Mouse (Mus musculus) stomach, postnatal 0 days (tissue): ENCODE measurements around the gene Gm26727. TPM values are rescaled to one million over a fixed set of nuclear protein-coding genes. Genes with fewer than 3 reads are reported as not detected.
"Not testable (repeated sequence)": the region's sequence is repeated elsewhere in the genome, so short reads cannot be mapped to it uniquely, and the experiment has no call there.

ENCODE experiments used
- ATAC-seq: fragments of 200-750 bp; cut with Nextera tagmentation; 2 replicates; pipeline ENCODE4 v1.8.0; 2017; ENCODE audit not compliant: low FRiP score, low TSS enrichment
- DNase-seq: peaks from one replicate; pipeline ENCODE4 v3.0.0-alpha.2; 2016; ENCODE audit warnings: low spot score
- H3K27ac ChIP-seq: fragments of 300-500 bp; sonication (generic); replicated peaks from 2 replicates; pipeline ENCODE4 v1.5.1; 2014; ENCODE audit warnings: mild to moderate bottlenecking, control low read depth
- H3K27me3 ChIP-seq: fragments of 300-500 bp; sonication (generic); 2 replicates; pipeline ENCODE4 v1.6.1; 2014; ENCODE audit warnings: low read length; ENCODE audit not compliant: control insufficient read depth, insufficient read depth
- H3K36me3 ChIP-seq: fragments of 300-500 bp; sonication (generic); 2 replicates; pipeline ENCODE4 v1.6.1; 2014; ENCODE audit warnings: low read length, mixed read lengths; ENCODE audit not compliant: control insufficient read depth, insufficient read depth
- H3K4me1 ChIP-seq: fragments of 300-500 bp; sonication (generic); replicated peaks from 2 replicates; pipeline ENCODE4 v1.6.1; 2014; ENCODE audit warnings: antibody characterized with exemption; ENCODE audit not compliant: control insufficient read depth, insufficient read depth
- H3K4me2 ChIP-seq: fragments of 300-500 bp; sonication (generic); replicated peaks from 2 replicates; pipeline ENCODE4 v1.6.1; 2014; ENCODE audit warnings: low read depth, mild to moderate bottlenecking, control low read depth, moderate library complexity
- H3K4me3 ChIP-seq: fragments of 300-500 bp; sonication (generic); 2 replicates; pipeline ENCODE4 v1.5.1; 2014; ENCODE audit warnings: low read depth, low read length, control low read depth
- H3K9ac ChIP-seq: fragments of 300-500 bp; sonication (generic); 2 replicates; pipeline ENCODE4 v1.6.1; 2014; ENCODE audit warnings: mild to moderate bottlenecking, low read length, control low read depth, mixed read lengths
- H3K9me3 ChIP-seq: fragments of 300-500 bp; sonication (generic); 2 replicates; pipeline ENCODE4 v1.6.1; 2016; ENCODE audit warnings: low read length; ENCODE audit not compliant: control insufficient read depth
- CTCF ChIP-seq: IDR thresholded peaks from 2 replicates; pipeline ENCODE4 v1.5.1; 2016; ENCODE audit warnings: antibody characterized with exemption, low read depth, mild to moderate bottlenecking, moderate library complexity
- EP300 ChIP-seq: optimal IDR thresholded peaks from 2 replicates; pipeline ENCODE3; 2016; ENCODE audit warnings: antibody characterized with exemption
- WGBS: fragments of 180-500 bp; shearing (Covaris S2); extraction: QIAGEN DNeasy Blood & Tissue Kit; methylation state at CpG from one replicate; pipeline ENCODE4 v1.1.7; 2014; 5-methylcytosine and 5-hydroxymethylcytosine counted together
- polyA plus RNA-seq: library from polyadenylated mRNA; unstranded; fragments of >200 nt; fragmentation: Nextera tagmentation; extraction: Ambion mirVana; gene quantifications from 2 replicates; pipeline ENCODE4 v1.2.1, GENCODE M21; 2015

Gm26727 gene
- polyA plus RNA-seq, 1 experiment from 2014 or later: not detected

DNA sequence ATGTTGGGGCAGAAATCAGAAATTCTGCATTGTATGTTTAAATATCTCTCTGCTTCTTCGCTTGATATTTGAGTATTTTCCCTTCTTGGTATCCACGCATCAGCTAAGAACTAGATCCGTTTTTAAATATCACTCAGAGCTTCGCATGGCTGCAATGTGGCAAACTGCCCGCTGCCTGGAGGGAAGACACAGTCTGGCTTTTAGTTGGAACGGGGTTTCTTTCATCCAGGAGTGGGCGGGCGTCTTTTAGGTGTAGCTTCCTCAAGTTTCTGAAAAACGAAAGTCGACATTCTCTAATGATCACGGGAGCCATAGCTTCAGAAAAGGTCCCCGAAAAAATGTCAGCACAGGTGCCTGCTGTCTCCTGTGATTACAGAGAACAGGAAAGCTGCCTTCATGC is 14.2 kb upstream of the Gm26727 start:
- Histone ChIP-seq H3K9ac (no peak overlapping the region), H3K27ac (no peak overlapping the region), H3K4me3 (peak overlapping the region; percentile 23), H3K4me2 (peak overlapping the region; percentile 20; the same call in 1 of the 2 replicates), H3K36me3 (no peaks in the 10 kb centered on the region), H3K9me3 (no peaks in the 10 kb centered on the region), H3K4me1 (no peaks in the 10 kb centered on the region), H3K27me3 (no peaks in the 10 kb centered on the region)
- ATAC-seq: no peak
- DNase-seq: no peak
- 49% methylated on average over 12 of the region's 12 CpGs for WGBS
- no peak for TF ChIP-seq CTCF

GRCm38 (mm10) chr2:67446772-67447171 is 13.8 kb upstream of the Gm26727 start:
- WGBS: 43% methylated on average over 1 of the region's 1 CpGs
- H3K9ac ChIP-seq: no peak overlapping the region
- DNase-seq: no peak
- no peak overlapping the region for H3K27ac ChIP-seq
- no peak overlapping the region for H3K4me2 ChIP-seq
- ATAC-seq: no peak
- H3K4me1 ChIP-seq: no peaks in the 10 kb centered on the region
- H3K9me3 ChIP-seq: no peaks in the 10 kb centered on the region
- no peak overlapping the region for H3K4me3 ChIP-seq
- no peak for TF ChIP-seq CTCF
- TF ChIP-seq EP300: no peak
- H3K36me3 ChIP-seq: no peaks in the 10 kb centered on the region
- H3K27me3 ChIP-seq: no peaks in the 10 kb centered on the region

- Histone ChIP-seq H3K9me3 (no peaks in the 10 kb centered on the region), H3K27me3 (no peaks in the 10 kb centered on the region), H3K9ac (no peak within 1 kb of the TSS), H3K27ac (no peak within 1 kb of the TSS), H3K4me3 (no peak within 1 kb of the TSS), H3K4me1 (no peaks in the 10 kb centered on the region), H3K36me3 (no peaks in the 10 kb centered on the region), H3K4me2 (no peak within 1 kb of the TSS)
- no peak for TF ChIP-seq CTCF
- DNase-seq (no peak), ATAC-seq (no peak)
- WGBS: 58% methylated on average over 3 of the region's 3 CpGs
Measured at GRCm38 (mm10) chr2:67445780-67446179, 12.8 kb upstream of the Gm26727 start, which contains the start of gene Xirp2. Gene Xirp2, plus strand, starts transcription at chr2:67446002.

- Histone ChIP-seq H3K36me3 (no peaks in the 10 kb centered on the region), H3K4me1 (no peaks in the 10 kb centered on the region), H3K4me2 (no peak overlapping the region), H3K9me3 (no peaks in the 10 kb centered on the region), H3K27ac (no peak overlapping the region), H3K27me3 (no peaks in the 10 kb centered on the region), H3K4me3 (no peak overlapping the region), H3K9ac (no peak overlapping the region)
- DNase-seq: no peak
- TF ChIP-seq CTCF: no peak
- no peak for TF ChIP-seq EP300
- 65% methylated on average over 8 of the region's 8 CpGs for WGBS
- no peak for ATAC-seq
Measured at GRCm38 (mm10) chr2:67438309-67438708, 5.3 kb upstream of the Gm26727 start.

- Histone ChIP-seq H3K27me3 (no peaks in the 10 kb centered on the region), H3K9ac (no peak overlapping the region), H3K4me2 (no peak overlapping the region), H3K4me1 (no peaks in the 10 kb centered on the region), H3K36me3 (no peaks in the 10 kb centered on the region), H3K9me3 (no peaks in the 10 kb centered on the region), H3K4me3 (no peak overlapping the region), H3K27ac (no peak overlapping the region)
- WGBS: 83% methylated on average over 1 of the region's 1 CpGs
- ATAC-seq (no peak), DNase-seq (no peak)
- TF ChIP-seq CTCF (no peak), EP300 (no peak)
Measured at GRCm38 (mm10) chr2:67422799-67423198, 10.2 kb downstream of the Gm26727 start.

GRCm38 (mm10) chr2:67420853-67421252 is 12.1 kb downstream of the Gm26727 start:
- H3K27me3 ChIP-seq: no peaks in the 10 kb centered on the region
- ATAC-seq (no peak), DNase-seq (no peak)
- H3K4me1 ChIP-seq: no peaks in the 10 kb centered on the region
- H3K4me2 ChIP-seq: no peak overlapping the region
- H3K4me3 ChIP-seq: no peak overlapping the region
- TF ChIP-seq EP300: no peak
- TF ChIP-seq CTCF: no peak
- no peaks in the 10 kb centered on the region for H3K9me3 ChIP-seq
- H3K36me3 ChIP-seq: no peaks in the 10 kb centered on the region
- no peak overlapping the region for H3K9ac ChIP-seq
- no peak overlapping the region for H3K27ac ChIP-seq

DNA sequence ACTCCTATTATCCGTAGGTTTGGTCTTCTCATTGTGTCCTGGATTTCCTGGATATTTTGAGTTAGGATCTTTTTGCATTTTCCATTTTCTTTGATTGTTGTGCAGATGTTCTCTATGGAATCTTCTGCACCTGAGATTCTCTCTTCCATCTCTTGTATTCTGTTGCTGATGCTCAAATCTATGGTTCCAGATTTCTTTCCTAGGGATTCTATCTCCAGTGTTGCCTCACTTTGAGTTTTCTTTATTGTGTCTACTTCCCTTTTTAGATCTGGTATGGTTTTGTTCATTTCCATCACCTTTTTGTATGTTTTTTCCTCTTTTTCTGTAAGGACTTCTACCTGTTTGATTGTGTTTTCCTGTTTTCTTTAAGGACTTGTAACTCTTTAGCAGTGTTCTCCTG is 19.6 kb downstream of the Gm26727 start, which contains the start of gene Gm21830:
Gene Gm21830, plus strand, starts transcription at position 301 of the 400 bp plus-strand sequence.
- H3K9me3 ChIP-seq, H3K27me3 ChIP-seq, H3K4me3 ChIP-seq, H3K4me1 ChIP-seq, H3K36me3 ChIP-seq, H3K27ac ChIP-seq, H3K4me2 ChIP-seq, ATAC-seq, DNase-seq, H3K9ac ChIP-seq: not testable (repeated sequence)
- WGBS: no CpG with 5 or more reads among the region's 1 CpGs
